Mouse (Mus musculus): Measurements from ENCODE around the gene Cdc16. TPM values are rescaled to one million over a fixed set of nuclear protein-coding genes. Genes with fewer than 3 reads are reported as not detected.
A peak's percentile ranks its signal among the peaks of the same experiment; 100 is the strongest.
"Not testable (repeated sequence)": the region's sequence is repeated elsewhere in the genome, so short reads cannot be mapped to it uniquely, and the experiment has no call there.

The Cdc16 gene
- 52.3 and 64.4 TPM in 2 replicates for total RNA-seq (2017)

DNA sequence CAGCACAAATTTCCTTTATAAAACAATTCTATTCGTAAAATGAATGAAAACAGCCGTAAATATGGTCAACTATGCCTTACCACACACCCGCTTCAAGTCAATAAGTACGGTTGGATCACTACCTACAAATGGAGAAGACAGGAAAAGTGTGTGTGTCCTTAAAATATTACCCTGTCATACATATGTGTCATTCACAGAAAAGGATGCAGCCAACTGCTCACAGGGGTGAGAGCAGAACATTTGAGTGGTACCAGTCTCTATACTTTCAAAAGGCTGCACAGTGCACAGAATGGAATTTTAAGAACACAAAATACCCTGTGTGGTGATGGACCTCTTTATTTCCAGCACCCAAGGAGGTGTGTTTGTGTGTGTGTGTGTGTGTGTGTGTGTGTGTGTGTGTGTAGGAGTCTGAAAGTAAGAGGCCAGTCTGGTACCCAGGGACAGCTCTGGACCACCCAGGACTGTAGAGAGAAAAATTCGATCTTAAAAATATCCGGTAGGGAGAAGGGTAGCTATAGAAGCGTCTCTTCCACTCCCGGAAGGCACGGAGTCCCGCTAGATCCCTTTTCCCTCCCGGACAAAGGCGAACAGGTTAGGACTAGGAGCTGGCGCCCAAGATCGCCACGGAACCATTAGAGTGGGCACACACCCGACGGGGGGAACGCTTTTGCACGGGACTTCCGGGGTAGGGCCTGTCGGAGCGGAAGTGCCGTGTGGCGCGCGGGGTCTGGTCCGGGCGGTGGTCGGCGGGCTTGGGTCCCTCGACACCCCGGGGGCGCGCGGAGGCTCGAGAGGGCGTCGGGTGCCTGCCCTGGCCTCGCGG lies at the start of gene Cdc16:
Cdc16 (plus strand) TSS at position 695 of the 823 bp plus-strand sequence.
- peak; percentile 77 to 90 for ATAC-seq (replicated peaks in 1 of 2; ENCODE audit: insufficient read depth in 1 of 2, low FRiP score in 2 of 2, low TSS enrichment in 1 of 2, low read depth in 1 of 2, poor library complexity in 2 of 2, severe bottlenecking in 2 of 2)

DNA sequence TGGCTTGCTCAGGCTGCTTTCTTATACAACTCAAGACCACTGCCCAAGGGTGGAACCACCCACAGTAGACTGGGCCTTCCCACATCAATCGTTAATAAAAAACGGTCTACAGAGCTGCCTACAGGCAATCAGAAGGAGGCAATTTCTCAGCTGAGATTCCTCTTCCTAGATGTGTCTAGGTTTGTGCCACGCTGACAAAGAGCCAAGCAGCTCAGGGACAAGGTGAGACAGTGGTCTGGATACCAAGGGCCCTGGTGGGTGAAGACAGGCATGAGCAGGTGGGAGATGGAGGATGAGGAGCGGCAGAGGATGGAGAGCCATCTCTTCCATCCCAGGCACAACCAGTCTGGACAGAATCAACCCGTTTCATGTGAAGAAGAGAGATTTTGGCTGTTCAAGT lies 49.0 kb upstream of the Cdc16 start:
- no peak for ATAC-seq (replicated peaks in 1 of 2; ENCODE audit: insufficient read depth in 1 of 2, low FRiP score in 2 of 2, low TSS enrichment in 1 of 2, low read depth in 1 of 2, poor library complexity in 2 of 2, severe bottlenecking in 2 of 2)

DNA sequence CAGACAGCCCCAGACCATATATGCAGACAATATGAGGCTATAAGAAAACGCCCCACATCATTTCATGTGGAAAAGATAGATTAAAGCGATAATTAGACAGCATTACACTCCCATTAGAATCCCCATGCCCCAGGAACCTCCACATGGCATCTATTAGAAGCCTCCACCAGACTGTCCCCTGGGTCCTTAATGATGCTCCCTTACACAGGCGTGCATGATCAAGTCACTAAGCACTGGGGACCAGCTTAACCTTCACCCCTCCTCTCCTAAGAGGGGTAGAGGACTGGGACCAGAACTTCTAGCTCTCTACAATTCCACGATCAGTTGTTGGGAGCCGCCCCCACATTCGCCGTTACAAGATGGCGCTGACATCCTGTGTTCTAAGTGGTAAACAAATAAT lies 38.5 kb upstream of the Cdc16 start:
- no peak for ATAC-seq (replicated peaks in 1 of 2; ENCODE audit: insufficient read depth in 1 of 2, low FRiP score in 2 of 2, low TSS enrichment in 1 of 2, low read depth in 1 of 2, poor library complexity in 2 of 2, severe bottlenecking in 2 of 2)

DNA sequence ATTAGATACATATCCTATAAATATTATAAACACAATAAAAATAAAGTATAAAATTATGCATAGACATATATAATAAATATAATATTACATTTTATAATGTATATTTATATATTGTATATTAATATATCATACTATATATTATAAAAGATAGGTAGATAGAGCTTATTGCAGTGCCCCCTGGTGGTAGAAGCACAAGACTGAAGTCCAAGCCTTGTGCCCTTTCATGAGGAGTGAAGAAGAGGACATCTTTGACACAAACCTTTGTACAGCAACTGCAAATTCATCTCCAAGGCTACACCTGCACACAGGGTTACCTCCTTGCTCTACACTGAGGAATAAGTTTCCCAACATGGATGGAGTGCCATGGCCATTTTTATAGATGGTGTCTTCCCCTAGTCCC lies 31.8 kb upstream of the Cdc16 start:
- ATAC-seq (replicated peaks in 1 of 2; ENCODE audit: insufficient read depth in 1 of 2, low FRiP score in 2 of 2, low TSS enrichment in 1 of 2, low read depth in 1 of 2, poor library complexity in 2 of 2, severe bottlenecking in 2 of 2): peak; percentile 37 to 39; a peak in 1 of 4 replicates

DNA sequence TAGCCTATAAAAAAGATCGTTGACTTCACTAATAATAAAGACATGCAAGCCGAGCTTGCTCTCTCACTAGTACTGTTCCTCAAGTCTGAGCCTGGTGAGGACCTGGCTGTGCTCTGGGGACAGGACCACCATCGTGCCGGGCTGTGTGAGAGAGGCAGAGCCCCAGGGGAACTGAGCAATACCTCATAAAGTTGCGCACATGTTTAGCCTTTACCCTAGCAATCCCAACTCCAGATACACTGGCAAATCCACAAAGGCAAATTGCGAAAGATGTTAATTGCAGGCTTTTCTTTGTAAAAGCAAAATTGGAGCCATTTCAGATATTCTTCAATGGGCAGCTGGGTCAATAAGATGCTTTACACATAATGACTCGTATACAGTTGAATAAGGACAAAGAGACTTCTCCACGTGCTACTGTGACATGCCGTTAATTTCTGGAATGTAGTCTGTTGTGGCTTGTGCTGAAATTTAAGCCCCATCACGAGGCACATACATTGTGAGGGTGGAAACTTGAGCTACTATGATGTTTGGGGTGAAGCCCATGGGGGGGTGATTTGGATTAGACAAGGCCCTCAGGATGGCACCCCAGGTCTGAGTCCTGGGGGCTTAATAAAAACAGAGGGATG lies 29.9 kb upstream of the Cdc16 start:
- no peak for ATAC-seq (replicated peaks in 1 of 2; ENCODE audit: insufficient read depth in 1 of 2, low FRiP score in 2 of 2, low TSS enrichment in 1 of 2, low read depth in 1 of 2, poor library complexity in 2 of 2, severe bottlenecking in 2 of 2)

DNA sequence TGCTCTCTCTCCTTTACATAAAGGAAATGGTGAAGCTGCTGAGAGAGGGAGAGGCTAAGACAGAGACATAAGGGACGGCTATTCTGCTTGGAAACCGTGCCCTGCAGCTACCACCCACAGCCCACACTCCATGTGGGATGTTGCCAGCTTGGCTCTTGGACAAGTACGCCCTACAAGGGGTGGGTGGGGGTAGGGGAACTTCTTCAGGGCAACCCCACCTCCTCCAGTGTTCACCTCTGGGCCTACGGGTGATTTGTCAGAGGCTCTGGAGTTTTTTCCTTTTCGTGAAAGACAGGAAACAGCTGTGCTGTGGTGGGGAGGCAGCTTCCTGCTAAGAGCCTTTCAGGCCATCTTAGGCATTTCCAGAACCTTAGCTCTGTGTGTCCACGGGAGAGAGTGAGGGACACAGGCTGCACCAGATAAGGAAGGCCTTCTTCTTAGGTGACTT lies 17.1 kb upstream of the Cdc16 start:
- ATAC-seq (replicated peaks in 1 of 2; ENCODE audit: insufficient read depth in 1 of 2, low FRiP score in 2 of 2, low TSS enrichment in 1 of 2, low read depth in 1 of 2, poor library complexity in 2 of 2, severe bottlenecking in 2 of 2): peak; percentile 95 to 98

DNA sequence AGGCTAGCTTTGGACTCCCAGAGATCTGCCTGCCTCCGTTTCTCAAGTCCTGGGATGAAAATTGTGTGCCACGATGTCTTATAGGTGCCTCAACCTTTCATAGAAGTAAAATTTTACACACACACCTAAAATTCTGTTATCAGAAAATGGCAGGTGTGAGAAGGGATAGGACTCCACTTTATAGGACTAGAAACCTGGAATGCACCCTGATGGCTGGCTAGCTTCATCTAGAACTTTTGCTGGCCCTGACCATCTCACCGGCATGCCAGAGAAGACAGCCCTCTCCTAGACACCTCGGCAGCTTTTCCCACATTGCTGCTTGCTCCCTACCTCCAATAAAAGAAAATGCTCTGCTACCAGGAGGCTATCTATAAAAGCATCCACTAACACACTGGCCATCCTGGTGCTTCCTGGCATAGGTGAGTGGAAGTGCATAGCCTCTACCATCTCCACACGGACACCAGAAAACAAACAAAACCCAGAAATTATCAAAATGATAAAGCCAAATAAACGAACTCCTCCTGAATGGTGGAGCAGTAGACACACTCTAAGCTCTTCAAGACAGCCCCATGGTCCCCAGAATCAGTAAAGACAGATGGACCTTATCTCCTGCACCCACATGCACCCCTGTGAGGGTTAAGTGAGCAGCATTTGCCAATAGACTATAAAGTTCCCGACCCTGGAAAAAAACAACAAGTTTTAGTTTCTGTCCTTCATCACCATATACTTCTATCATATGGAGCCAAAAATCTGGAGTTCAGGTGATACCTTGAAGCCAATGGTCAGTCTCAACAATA lies 16.5 kb upstream of the Cdc16 start:
- ATAC-seq (replicated peaks in 1 of 2; ENCODE audit: insufficient read depth in 1 of 2, low FRiP score in 2 of 2, low TSS enrichment in 1 of 2, low read depth in 1 of 2, poor library complexity in 2 of 2, severe bottlenecking in 2 of 2): no peak

DNA sequence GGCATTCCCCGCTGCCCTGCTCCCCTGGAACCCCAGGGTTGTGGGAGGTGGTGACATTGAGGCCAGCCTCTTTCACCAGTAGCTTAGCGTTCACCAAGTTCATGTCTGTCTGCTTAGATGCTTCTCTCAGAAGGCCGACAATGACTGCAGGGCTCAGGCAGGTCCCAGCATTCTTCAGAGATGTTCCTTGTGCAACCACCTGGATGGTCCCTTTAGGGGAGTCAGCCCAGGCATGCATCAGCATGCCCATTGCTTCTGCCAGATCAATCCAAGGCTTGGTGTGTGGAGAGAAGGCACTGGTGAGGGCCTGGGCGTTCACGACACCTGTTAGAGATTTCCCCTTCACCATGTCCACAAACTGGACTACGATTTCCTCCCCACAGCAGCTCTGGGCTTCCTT lies 11.3 kb upstream of the Cdc16 start:
- not testable (repeated sequence) for ATAC-seq (replicated peaks in 1 of 2; ENCODE audit: insufficient read depth in 1 of 2, low FRiP score in 2 of 2, low TSS enrichment in 1 of 2, low read depth in 1 of 2, poor library complexity in 2 of 2, severe bottlenecking in 2 of 2)

DNA sequence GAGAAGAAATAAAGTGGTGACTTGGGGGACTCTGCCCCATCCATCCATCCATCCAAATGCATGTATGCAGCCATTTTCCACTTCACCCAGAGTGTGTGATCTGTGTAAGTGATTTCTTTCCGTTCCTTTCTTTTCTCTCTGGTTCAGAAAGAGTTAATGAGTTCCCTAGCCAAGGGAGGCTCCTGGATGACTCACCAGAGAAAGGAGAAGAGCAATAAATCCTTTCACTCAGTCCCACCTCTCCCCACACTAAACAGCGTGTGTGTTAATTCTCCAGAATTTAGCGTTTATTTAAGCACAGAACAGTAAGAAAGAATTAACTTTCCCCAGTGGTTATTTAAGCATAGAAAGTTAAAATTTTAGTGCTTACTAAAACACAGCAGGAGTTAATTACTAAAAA lies 9.8 kb upstream of the Cdc16 start:
- no peak for ATAC-seq (replicated peaks in 1 of 2; ENCODE audit: insufficient read depth in 1 of 2, low FRiP score in 2 of 2, low TSS enrichment in 1 of 2, low read depth in 1 of 2, poor library complexity in 2 of 2, severe bottlenecking in 2 of 2)

DNA sequence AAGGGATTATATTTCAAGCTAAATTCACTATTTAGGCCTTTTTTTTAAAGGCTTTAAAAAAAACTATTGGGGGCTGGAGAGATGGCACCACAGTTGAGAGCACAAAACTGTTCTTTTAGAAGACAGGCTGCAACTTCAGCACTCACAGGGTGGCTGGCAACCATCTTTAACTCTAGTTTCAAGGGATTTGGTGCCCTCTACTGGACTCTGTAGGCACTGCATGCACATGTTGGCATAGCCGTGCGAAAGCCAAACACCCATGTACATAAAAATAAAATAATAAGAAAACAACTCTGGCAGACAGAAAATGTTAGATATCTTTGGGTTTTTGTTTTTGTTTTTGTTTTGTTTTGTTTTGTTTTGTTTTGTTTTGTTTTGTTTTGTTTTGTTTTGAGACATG lies 3.8 kb upstream of the Cdc16 start:
- peak in 1 of 2 experiments; percentile 58; a peak in 2 of 4 replicates for ATAC-seq (replicated peaks in 1 of 2; ENCODE audit: insufficient read depth in 1 of 2, low FRiP score in 2 of 2, low TSS enrichment in 1 of 2, low read depth in 1 of 2, poor library complexity in 2 of 2, severe bottlenecking in 2 of 2)

DNA sequence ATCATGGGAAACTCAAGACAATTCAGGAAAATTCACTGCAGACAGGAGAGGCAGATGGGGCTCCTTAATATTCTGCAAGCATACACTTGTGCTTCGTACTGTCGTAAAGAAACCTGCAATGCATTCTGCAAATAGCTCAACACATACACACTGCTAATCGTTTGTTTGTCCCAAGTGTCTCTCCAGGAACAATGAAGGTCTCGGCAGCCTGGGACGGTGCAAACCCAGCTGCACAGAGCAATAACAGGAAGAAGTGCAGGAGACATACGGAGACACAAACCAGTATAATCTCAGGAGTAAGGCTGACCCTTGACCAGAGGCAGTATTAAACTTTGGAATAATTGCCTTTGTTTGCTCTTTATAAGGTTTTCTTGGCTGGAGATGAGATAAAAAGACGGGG lies 996 bp upstream of the Cdc16 start:
- no peak for ATAC-seq (replicated peaks in 1 of 2; ENCODE audit: insufficient read depth in 1 of 2, low FRiP score in 2 of 2, low TSS enrichment in 1 of 2, low read depth in 1 of 2, poor library complexity in 2 of 2, severe bottlenecking in 2 of 2)

DNA sequence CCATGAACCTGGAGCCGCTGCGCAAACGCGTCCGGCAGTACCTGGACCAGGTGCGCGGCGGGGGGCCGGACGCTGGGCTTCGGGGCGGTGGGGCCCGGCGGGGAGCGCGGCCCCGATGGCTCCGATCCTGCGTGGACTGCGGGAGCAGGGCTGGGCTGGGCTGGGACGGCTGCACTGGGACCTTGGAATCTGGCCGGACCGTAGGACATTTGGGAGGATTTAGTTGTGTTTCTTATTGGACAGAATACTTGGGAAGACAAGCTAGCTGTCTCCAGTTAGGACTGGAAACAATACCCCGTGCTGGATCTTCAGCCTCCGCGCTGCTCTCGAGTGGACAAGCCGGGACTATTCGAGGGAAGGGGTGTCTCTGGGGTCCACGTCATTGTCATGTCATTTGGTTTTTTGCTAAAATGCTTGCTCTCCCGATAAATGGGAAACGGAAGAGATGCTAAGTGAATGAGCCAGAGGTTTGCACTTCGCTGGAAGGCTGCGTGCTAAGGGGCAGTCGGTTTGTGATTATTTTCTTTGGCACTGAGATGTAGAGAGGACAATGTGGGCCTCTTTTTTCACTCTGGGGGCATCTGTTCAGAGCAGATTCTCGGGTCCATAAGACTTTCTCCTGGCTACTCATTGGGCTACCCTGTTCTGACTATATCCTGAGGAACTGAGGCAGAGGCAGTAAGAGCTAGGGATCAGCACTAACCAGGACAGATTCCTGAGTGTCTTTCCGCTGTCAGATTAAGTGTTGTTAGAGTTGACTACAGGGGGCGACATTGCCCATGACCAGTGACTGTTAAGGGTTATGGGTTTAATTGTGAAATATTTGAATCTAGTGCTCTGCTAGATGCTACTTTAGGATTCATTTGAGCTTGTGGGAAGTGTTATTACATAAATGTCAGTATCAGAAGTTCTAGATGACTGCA lies 590 bp downstream of the Cdc16 start:
- peak; percentile 57 to 73; a peak in 3 of 4 replicates for ATAC-seq (replicated peaks in 1 of 2; ENCODE audit: insufficient read depth in 1 of 2, low FRiP score in 2 of 2, low TSS enrichment in 1 of 2, low read depth in 1 of 2, poor library complexity in 2 of 2, severe bottlenecking in 2 of 2)

DNA sequence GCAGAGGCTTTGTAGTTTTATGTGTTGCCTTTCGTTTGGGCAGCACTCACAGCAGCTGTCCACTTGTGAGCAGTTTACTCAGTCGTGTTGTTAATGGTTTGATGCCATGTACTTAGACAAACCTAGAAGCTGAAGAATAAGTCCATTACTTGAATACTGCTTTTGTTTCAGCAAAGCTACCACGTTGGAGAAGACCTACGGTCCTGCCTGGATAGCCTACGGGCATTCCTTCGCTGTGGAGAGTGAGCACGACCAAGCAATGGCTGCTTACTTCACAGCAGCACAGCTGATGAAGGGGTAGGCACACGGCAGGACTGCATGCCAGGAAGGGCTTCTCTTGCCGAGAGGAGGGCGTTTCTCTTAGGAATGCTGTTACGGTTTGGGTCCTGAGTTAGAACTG lies 11.7 kb downstream of the Cdc16 start:
- ATAC-seq (replicated peaks in 1 of 2; ENCODE audit: insufficient read depth in 1 of 2, low FRiP score in 2 of 2, low TSS enrichment in 1 of 2, low read depth in 1 of 2, poor library complexity in 2 of 2, severe bottlenecking in 2 of 2): no peak

DNA sequence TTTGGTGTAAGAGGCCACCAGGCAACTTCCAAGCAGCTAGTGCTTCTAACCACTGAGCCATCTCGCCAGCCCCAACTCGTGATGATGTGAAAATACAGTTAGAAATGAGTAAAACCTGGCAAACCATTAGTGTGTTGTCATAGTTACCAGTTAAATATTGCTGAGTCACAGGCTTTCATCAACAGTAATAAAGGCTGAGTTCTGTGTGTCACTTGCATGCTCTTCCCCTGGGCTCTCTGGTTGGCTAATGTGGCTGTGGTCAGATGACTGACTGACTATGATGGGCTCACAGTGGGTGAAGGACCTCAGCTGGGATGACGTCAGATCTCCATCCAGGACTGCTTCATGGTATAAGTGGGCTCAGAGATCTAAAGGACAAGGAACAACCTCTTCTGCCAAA lies 23.1 kb downstream of the Cdc16 start:
- ATAC-seq (replicated peaks in 1 of 2; ENCODE audit: insufficient read depth in 1 of 2, low FRiP score in 2 of 2, low TSS enrichment in 1 of 2, low read depth in 1 of 2, poor library complexity in 2 of 2, severe bottlenecking in 2 of 2): no peak

DNA sequence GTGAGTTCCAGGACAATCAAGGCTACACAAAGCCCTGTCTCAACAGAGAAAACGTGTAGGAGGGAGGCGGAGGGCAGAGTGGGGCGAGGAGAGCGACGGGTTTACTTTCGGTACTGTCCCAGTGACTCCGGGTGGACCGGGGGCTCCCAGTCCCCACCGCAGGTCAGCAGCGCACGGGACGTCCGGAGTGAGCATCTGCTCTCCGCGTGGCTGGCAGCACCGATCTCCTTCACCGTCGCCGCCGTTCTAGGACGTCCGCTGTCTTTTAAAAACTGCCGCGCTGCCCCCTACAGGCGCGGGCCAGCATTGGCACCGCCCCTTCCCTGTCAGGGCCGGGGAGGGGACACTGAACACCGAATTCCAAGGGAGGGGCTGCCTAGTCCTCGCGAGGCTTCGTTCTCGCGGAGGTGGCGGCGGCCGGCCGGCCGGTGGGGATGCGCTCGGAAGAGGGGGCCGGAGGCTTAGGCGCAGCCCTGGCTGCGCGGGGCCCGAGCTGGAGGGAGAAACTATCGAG lies 27.8 kb downstream of the Cdc16 start, which contains the start of gene Upf3a:
Upf3a (plus strand) TSS at position 366 of the 514 bp plus-strand sequence.
- peak; percentile 93 to 94 for ATAC-seq (replicated peaks in 1 of 2; ENCODE audit: insufficient read depth in 1 of 2, low FRiP score in 2 of 2, low TSS enrichment in 1 of 2, low read depth in 1 of 2, poor library complexity in 2 of 2, severe bottlenecking in 2 of 2)

DNA sequence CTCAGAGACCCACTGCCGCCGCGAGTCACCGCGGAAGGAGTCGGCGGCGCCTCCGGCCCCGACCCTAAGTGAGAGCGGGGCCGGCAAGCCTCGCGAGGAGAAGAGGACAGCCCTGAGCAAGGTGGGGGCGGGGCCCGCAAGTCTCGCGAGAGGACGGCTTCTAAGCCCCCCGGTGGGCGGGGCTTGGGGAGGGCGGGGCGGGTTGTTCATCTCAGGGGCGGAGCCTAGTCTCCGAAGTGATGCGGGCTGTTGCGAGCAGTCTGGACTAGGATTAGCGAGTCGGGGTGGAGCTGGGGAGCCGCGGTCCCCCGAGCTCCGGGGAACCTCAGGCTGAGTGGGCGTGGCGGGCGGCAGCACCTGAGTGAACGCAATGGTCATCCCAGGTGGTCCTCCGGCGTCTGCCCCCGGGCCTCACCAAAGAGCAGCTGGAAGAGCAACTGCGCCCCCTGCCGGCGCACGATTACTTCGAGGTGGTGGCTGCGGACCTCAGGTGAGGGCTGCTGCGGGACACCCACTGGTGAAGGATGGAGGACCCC lies 28.4 kb downstream of the Cdc16 start:
- peak; percentile 44 to 73 for ATAC-seq (replicated peaks in 1 of 2; ENCODE audit: insufficient read depth in 1 of 2, low FRiP score in 2 of 2, low TSS enrichment in 1 of 2, low read depth in 1 of 2, poor library complexity in 2 of 2, severe bottlenecking in 2 of 2)

Data from hematopoietic stem cell, adult 5-6 weeks (primary cell).